Mouse (Mus musculus): ENCODE data around the gene Kif2a.

- TF ChIP-seq CTCF (conservative IDR thresholded peaks at IDR 0.05; ENCODE audit: low read length): no peak
- TF ChIP-seq NANOG (IDR thresholded peaks at IDR 0.05; ENCODE audit: borderline replicate concordance, low read length): no peak
- TF ChIP-seq POU5F1 (IDR thresholded peaks at IDR 0.05; ENCODE audit: borderline replicate concordance, low read length): no peak
Observed at GRCm38 (mm10) chr13:107011618-107012017, 10.3 kb downstream of the Kif2a start.
